Mouse (Mus musculus) forebrain, embryonic 15.5 days (tissue): Measurements from ENCODE around the gene Fstl1. TPM values are rescaled to one million over a fixed set of nuclear protein-coding genes. Genes with fewer than 3 reads are reported as not detected.
A peak's percentile ranks its signal among the peaks of the same experiment; 100 is the strongest.

Experiments
- ATAC-seq: fragments of 200-750 bp; cut with Nextera tagmentation; replicated peaks from 2 replicates; pipeline ENCODE4 v1.8.0; 2017; ENCODE audit warnings: mild to moderate bottlenecking, moderate TSS enrichment, moderate library complexity
- H3K27ac ChIP-seq: fragments of 300-500 bp; sonication (generic); replicated peaks from 2 replicates; pipeline ENCODE4 v1.5.1; 2015; ENCODE audit warnings: mild to moderate bottlenecking, inconsistent platforms
- H3K27me3 ChIP-seq: fragments of 300-500 bp; sonication (generic); 2 replicates; pipeline ENCODE4 v1.6.1; 2015; ENCODE audit warnings: inconsistent platforms
- H3K36me3 ChIP-seq: fragments of 300-500 bp; sonication (generic); 2 replicates; pipeline ENCODE4 v1.6.1; 2015; ENCODE audit warnings: mild to moderate bottlenecking, inconsistent platforms
- H3K4me1 ChIP-seq: fragments of 300-500 bp; sonication (generic); 2 replicates; pipeline ENCODE4 v1.6.1; 2015; ENCODE audit warnings: inconsistent platforms
- H3K4me2 ChIP-seq: fragments of 300-500 bp; sonication (generic); replicated peaks from 2 replicates; pipeline ENCODE4 v1.6.1; 2015; ENCODE audit warnings: mild to moderate bottlenecking, inconsistent platforms
- H3K4me3 ChIP-seq: fragments of 300-500 bp; sonication (generic); 2 replicates; pipeline ENCODE4 v1.5.1; 2015; ENCODE audit warnings: mild to moderate bottlenecking, inconsistent platforms
- H3K9ac ChIP-seq: fragments of 300-500 bp; sonication (generic); replicated peaks from 2 replicates; pipeline ENCODE4 v1.6.1; 2015; ENCODE audit warnings: mild to moderate bottlenecking, inconsistent platforms
- H3K9me3 ChIP-seq: fragments of 300-500 bp; sonication (generic); 2 replicates; pipeline ENCODE4 v1.6.1; 2016; ENCODE audit warnings: inconsistent platforms
- WGBS: fragments of 180-500 bp; shearing (Covaris S2); methylation state at CpG from one replicate; pipeline ENCODE4 v1.1.7; 2015; ENCODE audit warnings: mixed read lengths; 5-methylcytosine and 5-hydroxymethylcytosine counted together
- polyA plus RNA-seq: library from polyadenylated mRNA; unstranded; fragments of >200 nt; fragmentation: Nextera tagmentation; extraction: Ambion mirVana; gene quantifications from 2 replicates; pipeline ENCODE4 v1.2.1, GENCODE M21; 2015

Gene Fstl1
- polyA plus RNA-seq, 1 experiment from 2014 or later: 82.9 TPM

DNA sequence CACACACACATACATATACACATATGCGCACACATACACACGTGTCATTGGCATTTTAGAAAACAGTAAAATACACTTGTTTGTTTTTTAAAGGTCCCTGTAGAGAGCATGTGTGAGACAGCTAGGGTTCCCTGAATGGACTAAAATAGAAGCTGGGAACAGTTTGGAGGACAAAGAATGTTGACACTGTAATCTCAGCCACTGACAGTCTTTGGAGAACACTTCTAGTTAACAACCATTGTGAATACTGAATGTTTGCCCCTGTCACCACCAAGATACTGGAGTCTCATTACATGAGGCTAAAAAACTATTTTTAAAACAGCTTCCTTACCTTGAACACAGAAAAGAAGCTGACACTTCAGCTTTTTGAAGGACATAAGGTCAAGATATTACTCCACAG lies 19.4 kb upstream of the Fstl1 start:
- 90% methylated on average over 2 of the region's 2 CpGs for WGBS
- Histone ChIP-seq H3K4me2 (no peak overlapping the region), H3K36me3 (no peaks in the 10 kb centered on the region), H3K9ac (no peak overlapping the region), H3K4me1 (peaks cover 3% of the 10 kb centered on the region; the same call in 1 of the 2 replicates), H3K9me3 (no peaks in the 10 kb centered on the region), H3K27me3 (no peaks in the 10 kb centered on the region), H3K27ac (no peak overlapping the region), H3K4me3 (no peak overlapping the region)
- ATAC-seq: no peak

DNA sequence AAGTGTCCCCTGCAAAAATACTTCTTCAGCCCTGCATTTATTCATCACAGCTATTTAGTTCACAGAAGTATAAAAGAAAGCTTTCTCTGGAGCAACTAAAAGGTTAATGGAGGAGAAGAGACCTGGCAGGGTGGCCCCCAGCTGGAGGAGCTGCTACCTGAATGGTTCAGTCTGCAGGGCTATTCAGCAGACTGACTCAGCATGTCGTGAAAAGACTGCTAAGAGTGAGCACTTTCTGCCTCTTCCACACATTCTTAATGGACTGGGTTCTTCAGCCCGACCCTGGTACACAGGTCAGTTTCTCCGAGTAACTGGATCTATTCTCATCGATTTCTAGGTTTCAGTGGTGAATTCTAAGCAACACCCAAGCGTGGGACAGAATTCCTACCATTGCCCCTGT lies 12.9 kb upstream of the Fstl1 start:
- WGBS: 14% methylated on average over 5 of the region's 5 CpGs
- no peaks in the 10 kb centered on the region for H3K27me3 ChIP-seq
- no peak overlapping the region for H3K9ac ChIP-seq
- H3K36me3 ChIP-seq: no peaks in the 10 kb centered on the region
- no peak overlapping the region for H3K27ac ChIP-seq
- no peak for ATAC-seq
- no peaks in the 10 kb centered on the region for H3K9me3 ChIP-seq
- no peaks in the 10 kb centered on the region for H3K4me1 ChIP-seq
- H3K4me3 ChIP-seq: no peak overlapping the region
- H3K4me2 ChIP-seq: no peak overlapping the region

DNA sequence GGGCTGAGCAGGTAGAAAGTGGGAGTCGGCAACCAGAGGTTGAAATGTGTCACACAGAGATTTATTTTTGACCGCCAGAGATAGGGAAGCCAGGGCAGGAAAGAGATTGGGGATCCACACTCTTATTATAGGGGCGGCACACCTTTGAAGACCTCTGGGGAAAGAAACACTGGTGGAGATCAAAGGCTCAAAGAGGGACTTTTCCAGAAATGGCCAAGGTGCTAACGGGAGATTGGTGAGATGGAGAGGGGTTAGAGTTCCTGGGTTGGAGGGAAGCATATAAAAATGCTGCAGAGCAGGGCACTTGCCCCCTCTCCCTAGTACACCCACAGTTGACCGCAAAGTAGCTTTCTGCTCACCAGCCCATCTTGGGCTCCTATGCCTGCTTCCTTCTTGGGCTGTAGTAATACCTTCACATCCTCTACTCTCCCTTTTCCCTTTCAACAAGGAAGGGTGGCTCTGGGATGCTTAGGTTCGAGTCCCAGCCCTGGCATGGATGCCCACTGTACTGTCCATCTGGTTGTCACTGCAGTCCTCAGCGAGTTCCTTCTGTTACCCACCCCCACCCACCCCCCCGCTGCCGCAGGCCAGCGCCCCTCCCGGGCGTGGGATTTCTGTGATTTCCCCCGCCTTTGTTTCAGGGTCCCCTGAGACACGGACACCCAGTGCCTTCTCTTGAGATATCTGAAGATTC lies 360 bp upstream of the Fstl1 start:
- Histone ChIP-seq H3K4me2 (peak overlapping the region; percentile 98), H3K9ac (peak overlapping the region; percentile 78), H3K27ac (no peak overlapping the region), H3K4me3 (peak overlapping the region; percentile 89), H3K4me1 (peaks cover 24% of the 10 kb centered on the region), H3K36me3 (no peaks in the 10 kb centered on the region), H3K27me3 (no peaks in the 10 kb centered on the region), H3K9me3 (no peaks in the 10 kb centered on the region)
- peak; percentile 30 for ATAC-seq
- 32% methylated on average over 14 of the region's 14 CpGs for WGBS

DNA sequence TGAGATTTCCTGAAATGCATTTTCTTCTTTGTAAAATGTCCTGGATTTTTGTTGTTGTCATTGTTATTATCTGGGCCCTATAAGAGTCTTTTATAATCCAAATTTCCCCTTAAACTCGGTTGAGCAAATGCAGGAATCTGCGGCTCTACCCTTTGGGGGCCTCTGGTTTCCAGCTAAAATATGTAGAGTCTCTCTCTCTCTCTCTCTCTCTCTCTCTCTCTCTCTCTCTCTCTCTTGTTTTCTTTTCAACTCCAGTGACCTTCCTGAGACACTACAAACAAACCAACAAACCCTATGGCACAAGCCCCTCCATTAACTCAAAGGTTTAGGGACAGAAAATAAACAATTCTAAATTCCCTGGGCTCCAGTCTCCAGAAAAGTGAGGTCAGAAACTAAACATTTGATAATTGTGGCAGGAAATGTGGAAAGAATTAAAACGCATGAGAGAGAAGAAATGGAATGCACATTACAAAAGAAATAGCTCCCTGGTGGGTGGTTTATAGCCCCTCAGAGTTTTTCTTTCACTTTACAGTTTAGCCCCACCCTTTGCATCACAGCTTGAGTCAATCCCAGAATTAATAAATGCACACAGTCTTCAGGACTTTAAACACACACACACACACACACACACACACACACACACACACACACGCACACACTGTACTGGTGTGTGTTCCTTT lies 1.3 kb downstream of the Fstl1 start:
- no peaks in the 10 kb centered on the region for H3K36me3 ChIP-seq
- 5% methylated on average over 4 of the region's 4 CpGs for WGBS
- peak overlapping the region; percentile 89 for H3K4me3 ChIP-seq
- no peak for ATAC-seq
- peaks cover 25% of the 10 kb centered on the region for H3K4me1 ChIP-seq
- H3K27me3 ChIP-seq: no peaks in the 10 kb centered on the region
- no peaks in the 10 kb centered on the region for H3K9me3 ChIP-seq
- H3K27ac ChIP-seq: peak overlapping the region; percentile 46; the same call in 1 of the 2 replicates
- H3K4me2 ChIP-seq: peak overlapping the region; percentile 98
- H3K9ac ChIP-seq: 0 out of 2 replicates have a peak overlapping the region, but pooled peaks have one; percentile 13

DNA sequence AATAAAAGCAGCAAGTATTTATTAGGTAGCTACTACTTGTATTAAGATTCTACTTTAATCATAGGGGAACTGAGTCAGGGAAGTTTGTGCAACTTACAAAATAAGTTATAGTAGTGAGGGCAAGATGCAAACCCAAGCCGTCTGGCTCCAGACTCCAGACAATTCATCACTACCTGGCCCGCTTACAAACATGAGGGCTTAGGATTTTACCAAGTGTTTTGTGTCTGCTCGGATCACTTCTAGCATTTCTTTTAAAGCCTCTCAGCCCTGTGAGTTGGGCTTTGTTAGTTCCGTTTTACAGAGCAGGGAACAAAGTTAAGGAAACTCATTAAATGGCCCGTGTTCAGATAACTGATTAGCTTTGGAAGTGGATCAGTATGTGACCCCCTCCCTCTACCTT lies 1.9 kb downstream of the Fstl1 start:
- Histone ChIP-seq H3K4me3 (0 out of 2 replicates have a peak overlapping the region, but pooled peaks have one; percentile 89), H3K27me3 (no peaks in the 10 kb centered on the region), H3K4me2 (peak overlapping the region; percentile 98), H3K9ac (no peak overlapping the region), H3K4me1 (peaks cover 25% of the 10 kb centered on the region), H3K9me3 (no peaks in the 10 kb centered on the region), H3K36me3 (no peaks in the 10 kb centered on the region), H3K27ac (no peak overlapping the region)
- 9% methylated on average over 5 of the region's 5 CpGs for whole genome bisulfite sequencing
- no peak for ATAC-seq

DNA sequence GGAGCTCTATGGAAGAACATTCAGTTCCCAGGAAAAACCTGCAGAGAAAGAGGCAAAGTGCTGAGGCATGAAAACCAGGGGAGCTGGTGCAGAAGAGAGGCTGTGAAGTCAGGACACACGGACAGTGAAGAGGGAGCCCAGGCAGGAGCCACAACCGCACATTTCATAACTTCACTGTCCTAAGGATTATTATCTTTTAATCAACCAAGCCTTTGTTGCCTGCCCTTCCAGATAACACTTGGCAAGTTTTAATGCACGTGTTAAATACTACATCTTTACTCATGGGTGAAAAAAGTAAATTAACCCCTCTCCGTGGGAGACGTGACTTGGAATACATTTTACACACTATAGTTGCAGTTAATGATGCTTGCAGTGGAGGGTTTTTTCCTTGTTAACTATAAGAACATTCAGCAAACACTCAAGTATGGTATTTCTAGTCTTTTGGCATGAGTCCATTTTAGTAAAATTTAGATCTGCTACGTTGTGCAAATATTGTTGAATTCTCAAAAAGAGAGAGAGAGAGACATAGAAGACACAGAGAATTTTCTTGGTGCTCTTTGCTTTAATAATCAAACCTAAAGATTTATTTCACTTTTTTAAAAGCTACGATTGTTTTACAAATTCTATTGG lies 3.1 kb downstream of the Fstl1 start:
- peaks cover 25% of the 10 kb centered on the region for H3K4me1 ChIP-seq
- H3K4me2 ChIP-seq: no peak overlapping the region
- H3K9me3 ChIP-seq: no peaks in the 10 kb centered on the region
- H3K9ac ChIP-seq: no peak overlapping the region
- no peak overlapping the region for H3K4me3 ChIP-seq
- no peak for ATAC-seq
- WGBS: 55% methylated on average over 7 of the region's 7 CpGs
- no peaks in the 10 kb centered on the region for H3K27me3 ChIP-seq
- H3K27ac ChIP-seq: no peak overlapping the region
- H3K36me3 ChIP-seq: no peaks in the 10 kb centered on the region

DNA sequence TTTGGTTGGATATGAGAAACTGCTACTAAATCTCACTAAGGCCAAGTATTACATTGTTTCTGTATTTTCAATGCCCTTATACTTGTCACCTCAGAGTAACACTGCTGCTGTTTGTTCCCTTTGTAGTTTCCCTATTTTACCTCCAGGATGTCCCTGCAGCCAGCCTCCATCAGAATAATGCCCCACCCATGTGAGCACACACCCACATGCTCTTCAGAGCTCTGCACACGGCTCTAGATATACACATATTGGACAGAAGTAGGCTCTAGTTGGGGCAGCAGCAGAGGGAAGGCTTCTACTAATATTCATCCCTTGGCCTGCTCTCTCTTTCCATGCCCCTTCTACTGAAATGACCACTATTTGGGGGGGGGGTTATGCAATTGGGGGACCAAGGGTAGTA lies 3.7 kb downstream of the Fstl1 start:
- ATAC-seq: no peak
- H3K36me3 ChIP-seq: no peaks in the 10 kb centered on the region
- no peaks in the 10 kb centered on the region for H3K9me3 ChIP-seq
- no peak overlapping the region for H3K9ac ChIP-seq
- 55% methylated on average over 1 of the region's 1 CpGs for WGBS
- H3K4me2 ChIP-seq: no peak overlapping the region
- H3K4me3 ChIP-seq: no peak overlapping the region
- H3K27ac ChIP-seq: no peak overlapping the region
- no peaks in the 10 kb centered on the region for H3K27me3 ChIP-seq
- peaks cover 25% of the 10 kb centered on the region for H3K4me1 ChIP-seq

DNA sequence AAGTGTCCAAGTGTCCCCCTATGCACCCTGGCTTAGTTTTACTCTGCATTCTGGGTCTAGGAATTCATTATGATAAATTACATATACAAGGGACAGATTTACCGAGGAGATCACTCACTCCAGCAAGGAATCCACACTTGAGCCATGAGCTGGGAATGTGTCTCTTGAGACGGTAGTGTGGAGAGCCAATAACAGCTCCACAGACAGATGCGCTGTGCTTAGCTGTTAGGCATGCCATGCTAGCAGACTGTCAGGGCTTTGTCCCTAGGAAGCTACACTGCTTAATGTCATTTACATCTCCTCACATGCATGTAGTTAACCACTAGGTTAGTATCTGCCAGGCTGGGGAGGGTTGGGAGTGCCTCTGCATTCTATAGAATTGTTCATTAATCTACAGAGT lies 4.2 kb downstream of the Fstl1 start:
- Histone ChIP-seq H3K27ac (peak overlapping the region; percentile 48; the same call in 1 of the 2 replicates), H3K4me1 (peaks cover 25% of the 10 kb centered on the region), H3K4me3 (no peak overlapping the region), H3K27me3 (no peaks in the 10 kb centered on the region), H3K36me3 (no peaks in the 10 kb centered on the region), H3K4me2 (no peak overlapping the region), H3K9ac (no peak overlapping the region), H3K9me3 (no peaks in the 10 kb centered on the region)
- 69% methylated on average over 3 of the region's 3 CpGs for WGBS
- ATAC-seq: 0 out of 2 replicates have a peak, but pooled peaks have one; percentile 15

DNA sequence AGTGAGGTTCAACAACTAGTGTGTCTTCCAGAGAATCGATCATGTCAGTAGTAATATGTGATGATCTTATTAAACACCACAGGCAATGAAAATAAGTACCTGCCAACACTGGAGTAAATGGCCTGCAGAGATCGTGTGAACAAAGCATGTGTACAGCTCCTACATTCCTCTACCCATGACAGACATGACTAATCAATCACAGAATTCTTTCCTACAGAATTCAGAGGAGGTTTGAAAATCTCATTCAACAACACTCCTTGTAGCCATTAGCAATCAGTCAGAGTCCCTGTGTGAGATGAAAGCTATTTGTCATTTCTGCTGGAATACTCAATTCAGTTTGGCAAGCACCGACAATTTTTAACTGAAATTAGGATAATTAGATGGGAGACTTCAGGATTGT lies 7.9 kb downstream of the Fstl1 start:
- ATAC-seq: no peak
- Histone ChIP-seq H3K27me3 (no peaks in the 10 kb centered on the region), H3K9me3 (no peaks in the 10 kb centered on the region), H3K4me3 (no peak overlapping the region), H3K4me2 (no peak overlapping the region), H3K4me1 (peaks cover 44% of the 10 kb centered on the region), H3K36me3 (no peaks in the 10 kb centered on the region), H3K27ac (no peak overlapping the region), H3K9ac (no peak overlapping the region)
- 72% methylated on average over 3 of the region's 3 CpGs for WGBS

DNA sequence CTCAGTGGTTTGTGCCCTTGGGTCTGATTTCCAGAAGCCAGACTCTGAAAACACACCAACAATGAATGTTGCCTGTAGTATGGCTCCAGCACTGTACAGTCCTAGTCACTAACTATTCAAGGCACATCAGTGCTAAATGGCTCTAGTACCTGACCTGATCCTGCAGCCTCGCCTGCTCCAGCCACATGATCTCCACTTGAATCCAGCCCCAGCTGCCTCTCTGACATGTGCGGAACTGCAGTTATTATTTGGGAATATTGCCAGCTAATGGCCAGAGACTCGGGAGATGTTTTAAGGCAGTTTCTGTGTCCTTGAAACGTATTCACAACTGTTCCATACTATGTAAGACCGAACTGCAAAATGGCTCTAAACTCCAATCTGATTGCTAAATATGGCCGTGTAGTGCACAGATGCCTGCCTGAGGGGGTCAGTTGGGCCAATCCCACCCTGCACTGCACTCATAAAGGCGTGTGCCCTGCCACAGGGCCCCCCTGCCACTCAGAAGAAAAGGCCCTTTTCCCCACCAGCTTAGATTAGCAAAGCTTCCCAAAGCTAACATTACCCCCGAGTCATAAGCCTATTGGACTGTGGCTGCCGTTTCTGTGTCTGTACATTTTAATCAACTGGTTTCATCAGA lies 11.0 kb downstream of the Fstl1 start:
- H3K4me1 ChIP-seq: peaks cover 30% of the 10 kb centered on the region
- H3K9me3 ChIP-seq: no peaks in the 10 kb centered on the region
- WGBS: 25% methylated on average over 9 of the region's 9 CpGs
- no peak overlapping the region for H3K4me2 ChIP-seq
- ATAC-seq: peak; percentile 47
- no peaks in the 10 kb centered on the region for H3K36me3 ChIP-seq
- no peaks in the 10 kb centered on the region for H3K27me3 ChIP-seq
- H3K9ac ChIP-seq: no peak overlapping the region
- peak overlapping the region; percentile 75 for H3K27ac ChIP-seq
- no peak overlapping the region for H3K4me3 ChIP-seq

DNA sequence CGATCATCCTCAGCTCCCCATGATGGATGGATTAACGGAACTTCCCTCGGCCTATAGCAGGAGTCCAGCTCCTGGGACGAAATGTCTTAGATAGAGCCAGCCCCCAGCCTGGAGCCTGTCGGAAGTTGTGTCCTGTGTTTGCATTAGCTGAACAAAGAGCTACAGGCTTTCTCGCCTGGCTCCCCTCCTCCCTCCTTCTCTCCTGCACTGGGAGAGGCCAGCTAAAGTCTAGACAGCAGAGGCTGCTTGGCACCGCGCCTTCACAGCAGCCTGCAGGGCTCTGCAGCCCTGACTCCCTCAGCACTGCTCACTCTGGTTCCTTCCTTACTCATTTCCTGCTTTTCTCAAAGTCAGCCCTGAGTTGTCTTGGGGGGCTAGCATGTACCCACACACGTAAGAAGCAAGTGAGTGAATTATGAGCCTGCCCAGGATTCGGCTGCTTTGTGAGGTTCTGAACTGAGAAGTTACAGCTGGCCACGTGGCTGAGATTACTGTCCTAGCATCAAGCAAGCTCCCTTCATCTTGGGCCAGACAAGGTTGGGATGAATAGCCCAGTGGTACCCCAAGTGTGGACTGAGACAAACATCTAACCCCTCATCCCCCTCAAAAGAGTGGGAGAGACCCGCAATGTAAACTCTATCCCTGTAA lies 11.8 kb downstream of the Fstl1 start:
- Histone ChIP-seq H3K27ac (peak overlapping the region; percentile 75), H3K9me3 (no peaks in the 10 kb centered on the region), H3K4me1 (peaks cover 30% of the 10 kb centered on the region), H3K4me3 (no peak overlapping the region), H3K4me2 (peak overlapping the region; percentile 25), H3K9ac (0 out of 2 replicates have a peak overlapping the region, but pooled peaks have one; percentile 3), H3K27me3 (no peaks in the 10 kb centered on the region), H3K36me3 (no peaks in the 10 kb centered on the region)
- WGBS: 14% methylated on average over 12 of the region's 12 CpGs
- peak; percentile 95 for ATAC-seq
